Mouse (Mus musculus) embryonic facial prominence, embryonic 11.5 days (tissue): ENCODE measurements around the gene Tmem206. TPM values are rescaled to one million over a fixed set of nuclear protein-coding genes. Genes with fewer than 3 reads are reported as not detected.
A peak's percentile ranks its signal among the peaks of the same experiment; 100 is the strongest.

Source experiments
- ATAC-seq: fragments of 200-750 bp; cut with Nextera tagmentation; replicated peaks from 2 replicates; pipeline ENCODE4 v1.8.0; 2017; ENCODE audit warnings: low read depth; ENCODE audit not compliant: insufficient number of reproducible peaks, low FRiP score, low TSS enrichment
- DNase-seq: peaks from one replicate; pipeline ENCODE4 v3.0.0-alpha.2; 2015; ENCODE audit warnings: low spot score
- H3K27ac ChIP-seq: fragments of 300-500 bp; sonication (generic); replicated peaks from 2 replicates; pipeline ENCODE4 v1.5.1; 2014; ENCODE audit warnings: mild to moderate bottlenecking, low read depth, low read length, control low read depth
- H3K27me3 ChIP-seq: fragments of 300-500 bp; sonication (generic); 2 replicates; pipeline ENCODE4 v1.6.1; 2014; ENCODE audit warnings: mild to moderate bottlenecking, low read length, moderate library complexity, mixed read lengths; ENCODE audit not compliant: control insufficient read depth, insufficient read depth
- H3K36me3 ChIP-seq: fragments of 300-500 bp; sonication (generic); replicated peaks from 2 replicates; pipeline ENCODE4 v1.6.1; 2014; ENCODE audit warnings: low read depth, mild to moderate bottlenecking, low read length, moderate library complexity, mixed read lengths; ENCODE audit not compliant: control insufficient read depth, insufficient read depth
- H3K4me1 ChIP-seq: fragments of 300-500 bp; sonication (generic); 2 replicates; pipeline ENCODE4 v1.6.1; 2014; ENCODE audit warnings: low read length, mixed read lengths; ENCODE audit not compliant: control insufficient read depth, insufficient read depth
- H3K4me2 ChIP-seq: fragments of 300-500 bp; sonication (generic); 2 replicates; pipeline ENCODE4 v1.6.1; 2014; ENCODE audit warnings: low read depth, mild to moderate bottlenecking, control low read depth, low read length, moderate library complexity
- H3K4me3 ChIP-seq: fragments of 300-500 bp; sonication (generic); 2 replicates; pipeline ENCODE4 v1.5.1; 2014; ENCODE audit warnings: low read depth, low read length, control low read depth
- H3K9ac ChIP-seq: fragments of 300-500 bp; sonication (generic); replicated peaks from 2 replicates; pipeline ENCODE4 v1.6.1; 2014; ENCODE audit warnings: mild to moderate bottlenecking, control low read depth, low read length
- H3K9me3 ChIP-seq: fragments of 300-500 bp; sonication (generic); replicated peaks from 2 replicates; pipeline ENCODE4 v1.6.1; 2016; ENCODE audit warnings: mild to moderate bottlenecking, low read length, inconsistent platforms, mixed read lengths; ENCODE audit not compliant: control insufficient read depth
- WGBS: fragments of 180-500 bp; shearing (Covaris S2); extraction: QIAGEN DNeasy Blood & Tissue Kit; methylation state at CpG from one replicate; pipeline ENCODE4 v1.1.7; 2014; 5-methylcytosine and 5-hydroxymethylcytosine counted together
- polyA plus RNA-seq: library from polyadenylated mRNA; unstranded; fragments of >200 nt; fragmentation: Nextera tagmentation; extraction: Ambion mirVana; gene quantifications from 2 replicates; pipeline ENCODE4 v1.2.1, GENCODE M21; 2014

The Tmem206 gene
- polyA plus RNA-seq, 1 experiment from 2014 or later = 29.6 TPM

- Histone ChIP-seq H3K4me3 (peak overlapping the region; percentile 77), H3K4me1 (no peaks in the 10 kb centered on the region), H3K36me3 (no peaks in the 10 kb centered on the region), H3K27me3 (no peaks in the 10 kb centered on the region), H3K9ac (peak overlapping the region; percentile 82), H3K27ac (peak overlapping the region; percentile 82), H3K4me2 (peak overlapping the region; percentile 79), H3K9me3 (no peaks in the 10 kb centered on the region)
- DNase-seq (peak; percentile 100), ATAC-seq (peak; percentile 98)
- under 1% methylated on average over 70 of the region's 82 CpGs for WGBS
Observed at GRCm38 (mm10) chr1:191396897-191397849, 71.5 kb downstream of the Tmem206 start.

Other genes starting within 250 kb of the Tmem206 start
- 9.8 and 11.9 TPM in 2 replicates for gene Batf3, start 228.1 kb upstream of the Tmem206 start, polyA plus RNA-seq
- not detected in 2 replicates for gene Fam71a, start 161.1 kb upstream of the Tmem206 start, polyA plus RNA-seq
- 2.1 and 2.4 TPM in 2 replicates for gene Atf3, start 107.9 kb upstream of the Tmem206 start, polyA plus RNA-seq
- 74.3 and 77.8 TPM in 2 replicates for gene Nenf, start 7.7 kb upstream of the Tmem206 start, polyA plus RNA-seq
- 18.8 and 24.8 TPM in 2 replicates for gene Ppp2r5a, start 77.4 kb downstream of the Tmem206 start, polyA plus RNA-seq
- 77.1 and 81.8 TPM in 2 replicates for gene Dtl, start 249.6 kb downstream of the Tmem206 start, polyA plus RNA-seq
- gene Ints7, start 249.7 kb downstream of the Tmem206 start, polyA plus RNA-seq = 53.4 and 54.6 TPM in 2 replicates